Mouse (Mus musculus) ES-Bruce4 (cell line): ENCODE data around the gene Pdzd2. TPM values are rescaled to one million over a fixed set of nuclear protein-coding genes. Genes with fewer than 3 reads are reported as not detected.

Experiments used
- H3K27ac ChIP-seq: 2 replicates; pipeline ENCODE4 v1.5.1; 2012; ENCODE audit warnings: low read length, inconsistent platforms; ENCODE audit not compliant: insufficient read depth
- H3K27me3 ChIP-seq: 2 replicates; pipeline ENCODE4 v1.6.1; 2012; ENCODE audit warnings: mild to moderate bottlenecking, low read length, inconsistent platforms; ENCODE audit not compliant: control insufficient read depth, poor library complexity, insufficient read depth, severe bottlenecking
- H3K36me3 ChIP-seq: 2 replicates; pipeline ENCODE4 v1.6.1; 2012; ENCODE audit warnings: inconsistent platforms, mild to moderate bottlenecking, low read length, moderate library complexity; ENCODE audit not compliant: control insufficient read depth, poor library complexity, insufficient read depth, severe bottlenecking
- H3K4me1 ChIP-seq: one replicate; pipeline ENCODE4 v1.8.1; 2011; ENCODE audit warnings: low read length; ENCODE audit not compliant: control insufficient read depth, insufficient read depth
- H3K4me3 ChIP-seq: 2 replicates; pipeline ENCODE4 v1.5.1; 2011; ENCODE audit warnings: low read depth, mild to moderate bottlenecking, low read length
- H3K9ac ChIP-seq: 2 replicates; pipeline ENCODE4 v1.6.1; 2012; ENCODE audit warnings: low read depth, mild to moderate bottlenecking, inconsistent platforms; ENCODE audit not compliant: poor library complexity, severe bottlenecking
- H3K9me3 ChIP-seq: replicated peaks from 2 replicates; pipeline ENCODE4 v1.6.1; 2012; ENCODE audit warnings: mild to moderate bottlenecking, low read length, inconsistent platforms; ENCODE audit not compliant: control insufficient read depth, poor library complexity, insufficient read depth, severe bottlenecking
- CTCF ChIP-seq: IDR thresholded peaks from one replicate; pipeline ENCODE4 v1.8.1; 2011; ENCODE audit warnings: low read depth, low read length
- EP300 ChIP-seq: IDR thresholded peaks from 2 replicates; pipeline ENCODE4 v1.6.1; 2011; ENCODE audit warnings: low read depth, low read length; ENCODE audit not compliant: insufficient read depth
- POLR2A ChIP-seq: IDR thresholded peaks from one replicate; pipeline ENCODE4 v1.8.1; 2011; ENCODE audit warnings: low read length; ENCODE audit not compliant: insufficient read depth
- polyA plus RNA-seq: library from polyadenylated mRNA; stranded (reverse); fragments of >200 nt; gene quantifications from 2 replicates; pipeline ENCODE4 v1.2.4, GENCODE M21; 2011; ENCODE audit warnings: low read depth; ENCODE audit not compliant: missing spikeins, insufficient read depth, insufficient read length

Gene Pdzd2
- polyA plus RNA-seq, 1 experiment, result 7.3 TPM

- TF ChIP-seq EP300, result no peak
- TF ChIP-seq POLR2A, result no peak
- TF ChIP-seq CTCF, result no peak
- H3K36me3 ChIP-seq, result no peaks in the 10 kb centered on the region
- no peaks in the 10 kb centered on the region for H3K9me3 ChIP-seq
- H3K4me1 ChIP-seq, result no peaks in the 10 kb centered on the region
- no peak overlapping the region for H3K4me3 ChIP-seq
- no peak overlapping the region for H3K27ac ChIP-seq
- H3K9ac ChIP-seq, result no peak overlapping the region
- H3K27me3 ChIP-seq, result no peaks in the 10 kb centered on the region
These were observed 17.8 kb downstream of the Pdzd2 start for GRCm38 (mm10) chr15:12721684-12722500.

- TF ChIP-seq POLR2A (no peak), EP300 (no peak), CTCF (no peak)
- H3K9ac ChIP-seq, result no peak overlapping the region
- H3K36me3 ChIP-seq, result no peaks in the 10 kb centered on the region
- H3K9me3 ChIP-seq, result no peaks in the 10 kb centered on the region; the same call in 1 of the 2 replicates
- no peak overlapping the region for H3K4me3 ChIP-seq
- H3K4me1 ChIP-seq, result no peaks in the 10 kb centered on the region
- H3K27me3 ChIP-seq, result no peaks in the 10 kb centered on the region
- H3K27ac ChIP-seq, result no peak overlapping the region
These were observed 20.9 kb downstream of the Pdzd2 start for GRCm38 (mm10) chr15:12718819-12719218.

GRCm38 (mm10) chr15:12717410-12717809 is 22.3 kb downstream of the Pdzd2 start:
- Histone ChIP-seq H3K4me1 (no peaks in the 10 kb centered on the region), H3K36me3 (no peaks in the 10 kb centered on the region), H3K9ac (no peak overlapping the region), H3K27ac (no peak overlapping the region), H3K9me3 (no peaks in the 10 kb centered on the region; the same call in 1 of the 2 replicates), H3K4me3 (no peak overlapping the region), H3K27me3 (no peaks in the 10 kb centered on the region)
- TF ChIP-seq CTCF (no peak), POLR2A (no peak), EP300 (no peak)

GRCm38 (mm10) chr15:12716881-12717280 is 22.8 kb downstream of the Pdzd2 start:
- Histone ChIP-seq H3K9ac (no peak overlapping the region), H3K27me3 (no peaks in the 10 kb centered on the region), H3K4me1 (no peaks in the 10 kb centered on the region), H3K9me3 (no peaks in the 10 kb centered on the region; the same call in 1 of the 2 replicates), H3K4me3 (no peak overlapping the region), H3K27ac (no peak overlapping the region), H3K36me3 (no peaks in the 10 kb centered on the region)
- no peak for TF ChIP-seq POLR2A
- TF ChIP-seq CTCF, result no peak

GRCm38 (mm10) chr15:12714322-12714721 is 25.4 kb downstream of the Pdzd2 start:
- peaks cover 2% of the 10 kb centered on the region; the same call in 1 of the 2 replicates for H3K9me3 ChIP-seq
- H3K4me3 ChIP-seq, result no peak overlapping the region
- no peak overlapping the region for H3K9ac ChIP-seq
- H3K27me3 ChIP-seq, result no peaks in the 10 kb centered on the region
- no peak overlapping the region for H3K27ac ChIP-seq
- H3K36me3 ChIP-seq, result no peaks in the 10 kb centered on the region
- H3K4me1 ChIP-seq, result no peaks in the 10 kb centered on the region
- no peak for TF ChIP-seq POLR2A
- TF ChIP-seq CTCF, result no peak
- no peak for TF ChIP-seq EP300

- no peaks in the 10 kb centered on the region for H3K36me3 ChIP-seq
- no peaks in the 10 kb centered on the region for H3K4me1 ChIP-seq
- H3K27ac ChIP-seq, result no peak overlapping the region
- no peak overlapping the region for H3K4me3 ChIP-seq
- no peak overlapping the region for H3K9ac ChIP-seq
- TF ChIP-seq CTCF (no peak), POLR2A (no peak), EP300 (no peak)
- peaks cover 4% of the 10 kb centered on the region; the same call in 1 of the 2 replicates for H3K9me3 ChIP-seq
- H3K27me3 ChIP-seq, result no peaks in the 10 kb centered on the region
These were observed 26.5 kb downstream of the Pdzd2 start for GRCm38 (mm10) chr15:12713216-12713615.
